Mouse (Mus musculus) cerebellum, adult 2 months (tissue): ENCODE measurements around the gene Ube2v1. TPM values are rescaled to one million over a fixed set of nuclear protein-coding genes. Genes with fewer than 3 reads are reported as not detected.

Experiments
- DNase-seq, 2 experiments: peaks; one replicate each; pipeline ENCODE4 v3.0.0; 2021
- H3K27ac ChIP-seq: fragments of 200-500 bp; 2 replicates; pipeline ENCODE4 v1.5.1; 2012; ENCODE audit warnings: low read length, control low read depth, inconsistent platforms; ENCODE audit not compliant: insufficient read depth
- H3K27me3 ChIP-seq: fragments of 200-500 bp; 2 replicates; pipeline ENCODE4 v1.6.1; 2012; ENCODE audit warnings: inconsistent platforms, mild to moderate bottlenecking, low read length, moderate library complexity; ENCODE audit not compliant: control insufficient read depth, insufficient read depth
- H3K4me1 ChIP-seq: fragments of 200-500 bp; 2 replicates; pipeline ENCODE4 v1.6.1; 2011; ENCODE audit warnings: low read length; ENCODE audit not compliant: control insufficient read depth, insufficient read depth
- H3K4me3 ChIP-seq: fragments of 200-500 bp; replicated peaks from 2 replicates; pipeline ENCODE3; 2011; ENCODE audit warnings: mild to moderate bottlenecking, low read depth, low read length, control low read depth; ENCODE audit not compliant: insufficient read depth
- CTCF ChIP-seq: fragments of 200-500 bp; IDR thresholded peaks from 2 replicates; pipeline ENCODE4 v1.5.1; 2011; ENCODE audit warnings: low read depth, mild to moderate bottlenecking, control low read depth, low read length, moderate library complexity, borderline replicate concordance; ENCODE audit not compliant: insufficient read depth
- POLR2A ChIP-seq: fragments of 200-500 bp; IDR thresholded peaks from 2 replicates; pipeline ENCODE4 v1.6.1; 2011; ENCODE audit warnings: low read length, control low read depth, borderline replicate concordance; ENCODE audit not compliant: insufficient read depth
- WGBS: fragments of 180-500 bp; shearing (Covaris S2); methylation state at CpG from one replicate; pipeline ENCODE4 v1.1.7; 2018; 5-methylcytosine and 5-hydroxymethylcytosine counted together
- polyA plus RNA-seq: library from polyadenylated mRNA; depleted of rRNA; stranded (reverse); fragments of >200 nt; gene quantifications from 2 replicates; pipeline ENCODE4 v1.2.3, GENCODE M21; 2012

Gene Ube2v1
- polyA plus RNA-seq, 1 experiment = 219 TPM

DNA sequence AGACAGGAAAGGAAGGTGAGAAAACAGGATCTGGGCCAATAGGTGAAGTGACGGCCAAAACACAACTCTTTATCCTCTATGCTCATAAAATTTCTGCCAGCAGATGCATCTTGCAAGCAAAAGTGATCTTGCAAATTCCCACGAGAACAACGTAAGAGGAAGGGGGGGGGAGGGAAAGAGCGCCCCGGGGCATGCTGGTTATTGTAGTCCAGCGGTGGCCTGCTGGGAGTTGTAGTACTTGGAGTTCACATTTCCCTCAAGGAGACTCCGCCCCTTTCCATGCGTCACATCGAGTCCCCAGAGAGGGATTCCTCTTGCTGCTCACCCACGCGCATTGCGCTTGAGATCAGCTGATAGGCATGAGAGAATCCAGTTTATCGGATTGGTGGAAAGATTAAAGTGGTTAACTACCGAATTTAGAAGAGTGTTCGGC lies 2.5 kb upstream of the Ube2v1 start:
- WGBS = under 1% methylated on average over 15 of the region's 15 CpGs
- TF ChIP-seq CTCF = no peak
- TF ChIP-seq POLR2A = peak; percentile 73; the same call in 1 of the 2 replicates
- peak; percentile 95 to 97 for DNase-seq
- Histone ChIP-seq H3K27me3 (no peaks in the 10 kb centered on the region), H3K4me1 (peaks cover 16% of the 10 kb centered on the region), H3K27ac (peak overlapping the region; percentile 61; the same call in 1 of the 2 replicates), H3K4me3 (peak overlapping the region; percentile 43)

DNA sequence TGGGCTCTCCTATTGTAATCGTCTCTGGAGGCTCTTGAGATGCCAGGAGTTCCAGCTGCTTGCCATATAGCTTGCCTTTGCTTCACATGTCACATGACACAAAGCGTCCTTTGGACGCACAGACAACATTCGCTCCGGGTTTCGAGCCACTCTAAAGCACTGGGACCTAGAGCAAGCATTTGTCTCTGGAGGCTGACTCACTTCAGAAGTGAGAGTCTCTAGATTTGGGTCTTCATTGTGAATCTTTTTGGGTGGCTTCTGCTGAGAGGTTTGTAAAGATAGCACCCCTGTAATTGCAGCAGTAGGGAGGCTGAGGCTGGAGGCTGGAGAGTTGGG lies 1.6 kb upstream of the Ube2v1 start:
- no peaks in the 10 kb centered on the region for H3K27me3 ChIP-seq
- 85% methylated on average over 6 of the region's 6 CpGs for WGBS
- no peak overlapping the region for H3K4me3 ChIP-seq
- no peak for DNase-seq
- no peak overlapping the region for H3K27ac ChIP-seq
- TF ChIP-seq POLR2A (no peak), CTCF (no peak)
- H3K4me1 ChIP-seq = peaks cover 24% of the 10 kb centered on the region

DNA sequence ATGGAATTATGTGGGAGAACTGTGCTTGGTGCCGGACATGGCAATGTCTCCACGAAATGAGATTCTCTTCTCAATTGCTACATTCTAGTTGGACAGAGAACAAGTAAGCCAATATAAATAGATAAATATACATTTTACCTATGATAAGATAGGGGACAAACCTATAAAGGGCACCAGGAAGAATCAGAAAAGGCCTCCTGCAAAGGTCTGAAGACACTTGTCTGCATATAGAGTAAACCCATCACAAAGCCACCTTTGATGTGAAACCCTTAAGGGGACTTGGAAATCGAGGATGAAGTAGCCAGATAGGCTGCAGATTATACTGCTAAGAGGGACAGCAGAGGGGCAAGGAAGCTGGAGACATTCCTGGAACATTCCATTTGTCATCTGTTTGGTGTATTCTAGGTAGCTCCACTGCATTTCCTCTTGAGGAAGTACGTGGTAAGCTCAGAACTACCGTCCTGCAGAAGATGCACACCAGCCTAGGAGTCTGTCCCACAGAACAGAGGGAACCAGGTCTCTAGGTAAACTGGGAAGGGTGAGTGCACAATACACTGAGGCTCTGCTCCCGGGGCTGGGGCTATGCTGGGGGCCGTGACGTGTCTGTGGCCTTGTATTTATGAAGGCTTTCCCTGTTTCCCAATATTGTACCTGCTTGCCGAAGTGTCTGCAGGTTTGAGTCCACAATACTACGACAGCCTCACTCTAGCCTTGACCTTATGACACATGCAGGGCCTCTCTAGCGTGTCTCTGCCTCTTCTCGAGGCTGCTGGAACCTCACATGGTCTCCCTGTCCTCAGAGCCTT lies 1.0 kb upstream of the Ube2v1 start:
- H3K4me3 ChIP-seq = peak overlapping the region; percentile 74
- H3K27ac ChIP-seq = peak overlapping the region; percentile 96
- H3K27me3 ChIP-seq = no peaks in the 10 kb centered on the region
- no peak for DNase-seq
- no peak for TF ChIP-seq POLR2A
- no peak for TF ChIP-seq CTCF
- 81% methylated on average over 12 of the region's 12 CpGs for WGBS
- peaks cover 26% of the 10 kb centered on the region for H3K4me1 ChIP-seq

DNA sequence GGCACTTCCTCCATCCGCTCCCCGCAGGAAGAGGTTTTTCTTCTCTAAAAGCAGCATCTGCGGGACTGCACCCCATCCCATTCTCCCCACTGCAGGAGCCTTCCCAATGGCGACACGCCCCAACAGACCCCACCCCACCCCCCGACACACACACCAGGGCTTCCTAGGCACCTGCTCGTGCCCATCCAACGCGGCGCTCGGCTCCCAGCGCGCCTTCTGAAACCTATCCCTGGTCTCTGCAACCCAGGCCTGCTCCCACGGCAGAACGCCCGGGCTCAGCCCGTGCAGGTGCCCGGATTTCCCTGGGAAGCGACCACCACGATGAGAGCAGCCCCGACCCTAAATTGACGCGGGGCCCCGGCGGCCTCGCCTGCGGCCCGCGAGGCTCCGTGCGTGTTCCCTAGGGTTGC lies 709 bp downstream of the Ube2v1 start:
- Histone ChIP-seq H3K4me1 (peaks cover 35% of the 10 kb centered on the region), H3K4me3 (peak overlapping the region; percentile 72)
- 0% methylated on average over 31 of the region's 31 CpGs for WGBS

DNA sequence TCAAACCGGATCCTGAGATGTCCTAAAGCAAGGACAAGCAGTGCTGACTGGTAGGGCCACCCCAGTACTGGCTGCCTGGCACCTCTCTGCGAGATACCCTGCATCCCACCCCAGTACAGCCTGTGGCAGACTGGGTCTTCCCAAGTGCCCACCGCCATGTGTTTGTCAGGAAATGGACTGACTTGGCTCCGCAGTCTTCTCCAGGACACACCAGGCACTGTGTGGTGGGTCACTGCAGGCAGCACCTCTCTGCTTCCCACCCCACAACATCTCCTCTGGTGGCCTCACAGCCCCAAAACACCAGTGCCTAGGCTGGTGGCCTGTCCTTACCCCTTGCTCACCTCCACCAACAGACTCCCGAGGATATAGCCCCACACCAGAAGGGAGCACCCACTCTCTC lies 1.5 kb downstream of the Ube2v1 start:
- WGBS = 60% methylated on average over 5 of the region's 5 CpGs
- peaks cover 41% of the 10 kb centered on the region for H3K4me1 ChIP-seq

More for the DNA sequence above, 709 bp downstream of the Ube2v1 start:
- no peak for DNase-seq
- Histone ChIP-seq H3K27me3 (no peaks in the 10 kb centered on the region), H3K27ac (no peak overlapping the region)
- TF ChIP-seq POLR2A = no peak
- TF ChIP-seq CTCF = no peak

DNA sequence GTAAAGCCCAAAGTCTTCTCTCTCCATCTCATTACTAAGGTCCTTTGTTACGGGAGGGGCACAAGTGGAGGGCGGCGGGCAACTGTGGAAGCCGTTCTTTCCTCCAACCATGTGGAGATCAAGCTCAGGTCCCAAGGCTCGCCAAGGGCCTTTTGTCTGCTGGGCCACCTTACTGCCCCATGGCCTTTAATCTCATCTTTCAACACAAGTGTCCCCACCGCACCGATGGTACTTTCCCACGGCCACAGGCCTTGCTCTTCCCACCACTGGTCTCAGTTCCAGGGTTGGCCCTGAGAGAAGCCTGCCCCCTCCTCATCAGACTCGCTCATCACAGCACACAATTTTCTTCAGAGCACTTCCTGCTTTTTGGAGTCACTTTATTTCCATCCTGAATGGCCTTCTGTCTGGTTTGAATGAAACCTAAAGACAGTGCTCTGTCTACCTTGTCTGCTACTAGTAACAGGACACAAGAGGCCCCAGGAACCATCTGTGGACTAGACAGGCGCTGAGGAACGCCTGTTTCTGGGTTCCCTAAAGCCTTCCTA lies 2.2 kb downstream of the Ube2v1 start:
- peaks cover 43% of the 10 kb centered on the region for H3K4me1 ChIP-seq
- TF ChIP-seq POLR2A = no peak
- no peak for TF ChIP-seq CTCF
- 72% methylated on average over 11 of the region's 11 CpGs for WGBS
- no peak overlapping the region for H3K27ac ChIP-seq
- no peak overlapping the region for H3K4me3 ChIP-seq
- DNase-seq = no peak
- H3K27me3 ChIP-seq = no peaks in the 10 kb centered on the region

More for the DNA sequence above, 1.5 kb downstream of the Ube2v1 start:
- H3K27ac ChIP-seq = no peak overlapping the region
- H3K27me3 ChIP-seq = no peaks in the 10 kb centered on the region
- H3K4me3 ChIP-seq = peak overlapping the region; percentile 72
- no peak for TF ChIP-seq POLR2A
- no peak for TF ChIP-seq CTCF
- DNase-seq = no peak

DNA sequence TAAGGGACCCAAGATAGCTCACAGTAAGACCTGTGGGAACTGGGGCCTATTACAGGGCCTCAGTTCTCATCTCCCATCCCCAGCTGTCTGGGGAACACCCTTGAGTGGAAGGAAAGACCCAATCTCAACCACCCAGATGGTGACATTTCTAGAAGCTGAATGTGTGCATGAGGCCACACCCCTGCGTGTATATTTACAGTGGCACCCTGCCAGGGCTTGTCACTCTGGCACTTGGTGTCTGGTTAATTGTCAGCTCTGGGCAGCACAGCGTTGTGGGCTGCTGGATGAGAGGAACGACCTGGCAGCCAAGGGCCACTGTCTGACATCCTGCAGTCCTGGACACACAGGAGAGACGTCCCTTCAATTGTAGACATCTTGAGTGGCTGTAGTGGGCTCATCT lies 3.0 kb downstream of the Ube2v1 start:
- Histone ChIP-seq H3K4me1 (peaks cover 43% of the 10 kb centered on the region), H3K27ac (no peak overlapping the region), H3K4me3 (no peak overlapping the region), H3K27me3 (no peaks in the 10 kb centered on the region)
- 2% methylated on average over 4 of the region's 4 CpGs for WGBS
- DNase-seq = peak in 1 of 2 experiments; percentile 34
- TF ChIP-seq POLR2A (no peak), CTCF (no peak)

DNA sequence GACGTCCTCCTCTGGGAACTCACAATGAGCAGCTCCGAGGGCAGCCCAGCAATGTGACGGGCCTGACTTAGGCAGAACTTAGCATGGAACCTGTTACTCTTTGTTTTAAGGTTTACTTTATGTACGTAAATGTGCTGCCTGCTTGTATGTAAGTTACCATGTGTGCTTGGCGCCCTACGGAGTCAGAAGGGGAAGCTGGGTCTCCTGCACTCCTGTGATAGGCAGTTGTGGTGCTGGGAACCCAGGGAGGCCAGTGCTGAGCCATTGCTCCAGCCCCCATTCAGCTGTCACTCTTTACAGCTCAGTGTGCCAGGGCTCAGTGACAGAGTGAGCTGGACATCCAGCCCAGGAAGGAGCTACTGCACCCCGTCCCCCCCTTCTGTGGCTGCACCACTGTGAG lies 4.9 kb downstream of the Ube2v1 start:
- Histone ChIP-seq H3K27ac (no peak overlapping the region), H3K4me3 (no peak overlapping the region), H3K4me1 (peaks cover 50% of the 10 kb centered on the region), H3K27me3 (no peaks in the 10 kb centered on the region)
- no peak for TF ChIP-seq CTCF
- TF ChIP-seq POLR2A = no peak
- 74% methylated on average over 7 of the region's 7 CpGs for WGBS
- no peak for DNase-seq
